Mouse (Mus musculus): ENCODE measurements around the gene Nck2. TPM values are rescaled to one million over a fixed set of nuclear protein-coding genes. Genes with fewer than 3 reads are reported as not detected.

The Nck2 gene
- polyA plus RNA-seq, 1 experiment from 2014 or later, result 47.0 TPM

GRCm38 (mm10) chr1:43471180-43472045 lies 27.0 kb downstream of the Nck2 start:
- no peaks in the 10 kb centered on the region for H3K36me3 ChIP-seq
- H3K9ac ChIP-seq, result no peak overlapping the region
- H3K27me3 ChIP-seq, result no peaks in the 10 kb centered on the region
- 82% methylated on average over 4 of the region's 4 CpGs for WGBS
- no peak overlapping the region for H3K4me2 ChIP-seq
- no peaks in the 10 kb centered on the region for H3K9me3 ChIP-seq
- H3K4me3 ChIP-seq, result no peak overlapping the region
- no peak for ATAC-seq (ENCODE audit: insufficient number of reproducible peaks, insufficient read depth, low FRiP score, low TSS enrichment, low read depth)
- peaks cover 69% of the 10 kb centered on the region for H3K4me1 ChIP-seq
- no peak overlapping the region for H3K27ac ChIP-seq

- Histone ChIP-seq H3K9me3 (no peaks in the 10 kb centered on the region), H3K4me2 (no peak overlapping the region), H3K4me1 (peaks cover 63% of the 10 kb centered on the region), H3K4me3 (no peak overlapping the region), H3K36me3 (no peaks in the 10 kb centered on the region), H3K9ac (no peak overlapping the region), H3K27ac (no peak overlapping the region), H3K27me3 (no peaks in the 10 kb centered on the region)
- 61% methylated on average over 8 of the region's 8 CpGs for WGBS
- no peak for ATAC-seq (ENCODE audit: insufficient number of reproducible peaks, insufficient read depth, low FRiP score, low TSS enrichment, low read depth)
These were observed 27.8 kb downstream of the Nck2 start for GRCm38 (mm10) chr1:43472046-43472649.

DNA sequence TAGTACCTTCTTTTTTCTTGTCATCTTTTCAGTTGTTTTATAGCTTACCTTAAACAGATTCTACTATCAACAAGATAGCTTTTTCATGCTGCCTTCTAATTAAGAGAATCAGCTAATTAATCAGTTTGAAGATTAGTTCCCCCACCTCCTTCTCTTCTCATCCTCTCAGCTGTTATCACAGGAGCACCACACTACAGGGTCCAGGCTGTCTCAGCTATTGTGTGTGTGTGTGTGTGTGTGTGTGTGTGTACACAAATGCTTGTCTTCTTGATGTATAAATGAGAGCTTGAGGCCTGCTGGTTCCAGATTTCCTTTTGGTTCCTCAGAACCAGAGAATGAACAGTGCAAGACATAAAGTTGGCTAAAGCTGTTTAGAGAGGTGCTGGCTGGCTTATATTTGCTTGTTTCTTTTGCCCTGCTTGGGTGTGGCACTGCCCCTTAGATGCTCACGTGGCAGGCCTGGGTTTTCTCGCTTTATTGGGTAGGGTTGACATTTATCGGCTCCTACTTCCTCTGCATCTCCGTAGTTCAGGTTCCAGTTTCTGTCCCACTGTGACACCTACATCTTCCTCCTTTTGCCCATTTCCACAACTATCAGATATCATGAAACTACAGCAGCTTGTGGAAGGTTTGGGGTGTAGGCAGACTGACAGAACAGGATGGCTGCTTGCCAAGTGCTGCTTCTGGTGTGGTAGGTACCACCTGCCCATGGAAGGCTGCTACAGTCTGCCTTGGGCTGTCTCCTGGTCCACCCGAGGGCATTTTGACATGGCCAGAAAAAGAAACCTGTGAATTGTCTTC lies 29.6 kb downstream of the Nck2 start:
- H3K4me3 ChIP-seq, result no peak overlapping the region
- 82% methylated on average over 5 of the region's 5 CpGs for WGBS
- H3K4me1 ChIP-seq, result peaks cover 54% of the 10 kb centered on the region
- H3K4me2 ChIP-seq, result no peak overlapping the region
- no peak overlapping the region for H3K27ac ChIP-seq
- H3K27me3 ChIP-seq, result no peaks in the 10 kb centered on the region
- H3K36me3 ChIP-seq, result no peaks in the 10 kb centered on the region
- no peak for ATAC-seq (ENCODE audit: insufficient number of reproducible peaks, insufficient read depth, low FRiP score, low TSS enrichment, low read depth)
- no peaks in the 10 kb centered on the region for H3K9me3 ChIP-seq
- no peak overlapping the region for H3K9ac ChIP-seq

DNA sequence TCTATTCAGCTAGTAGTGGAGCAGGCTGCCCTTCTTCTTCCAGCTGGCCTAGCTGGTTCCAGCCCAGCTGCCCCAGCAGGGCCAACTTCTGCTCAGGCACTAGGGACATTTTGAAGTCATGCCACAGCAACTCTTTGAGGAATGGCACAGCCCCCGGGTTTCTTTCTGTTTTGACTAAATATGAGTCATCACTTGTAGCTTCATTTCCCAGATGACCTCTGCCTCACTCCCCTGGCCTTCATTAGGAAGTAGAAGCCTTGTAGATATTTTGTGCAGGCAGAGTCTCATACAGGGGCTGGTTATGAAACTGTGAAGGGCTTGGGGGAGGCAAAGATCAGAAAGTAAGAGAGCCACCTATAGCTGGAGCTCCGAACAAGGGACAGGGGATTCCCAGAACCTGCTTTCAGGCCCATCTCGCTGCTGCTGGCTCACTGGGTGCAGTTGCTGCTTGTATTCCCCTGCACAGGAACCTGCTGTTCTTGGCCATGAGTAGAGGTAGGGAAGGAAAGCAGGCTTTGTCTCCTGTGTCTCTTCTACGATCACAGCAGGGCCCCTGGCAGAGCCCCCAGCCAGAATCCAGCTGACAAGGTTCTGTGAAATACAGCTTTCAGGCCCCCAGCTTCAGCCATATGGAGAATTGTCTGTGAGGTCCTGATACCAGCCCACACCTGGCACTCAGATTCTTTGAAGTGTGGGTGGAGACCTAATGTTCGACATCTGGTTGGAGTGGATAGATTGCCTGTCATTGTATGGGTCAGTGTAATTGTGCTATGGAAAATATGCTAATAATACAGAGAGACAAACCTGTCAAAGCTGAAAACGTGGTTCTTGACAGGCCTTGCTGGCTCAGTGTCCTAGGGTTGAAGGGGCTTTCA lies 30.4 kb downstream of the Nck2 start:
- Histone ChIP-seq H3K27ac (no peak overlapping the region), H3K9ac (no peak overlapping the region)
- WGBS, result 67% methylated on average over 6 of the region's 6 CpGs

DNA sequence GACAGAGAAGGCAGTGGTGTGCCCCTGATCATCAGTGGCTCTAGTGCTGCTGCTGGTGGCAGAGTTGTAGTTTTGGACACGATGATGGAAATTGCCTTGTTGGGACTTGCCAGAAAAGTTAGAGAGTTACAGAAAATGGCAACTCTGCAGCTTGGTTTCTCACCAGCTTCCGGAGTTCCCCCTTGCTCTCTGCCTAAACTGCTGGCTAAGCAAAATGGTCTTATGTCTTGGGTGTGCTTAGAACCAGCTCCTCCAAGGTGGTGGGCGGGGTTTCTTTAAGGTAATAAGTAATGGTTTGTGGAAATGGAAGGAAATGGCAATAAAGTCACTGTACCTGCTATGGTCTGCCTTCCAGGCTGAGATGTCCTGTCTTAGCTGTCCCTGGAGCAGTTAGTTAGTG lies 33.6 kb downstream of the Nck2 start:
- Histone ChIP-seq H3K27ac (no peak overlapping the region), H3K9ac (no peak overlapping the region), H3K4me1 (peaks cover 29% of the 10 kb centered on the region), H3K9me3 (no peaks in the 10 kb centered on the region), H3K4me2 (no peak overlapping the region), H3K27me3 (no peaks in the 10 kb centered on the region), H3K4me3 (no peak overlapping the region), H3K36me3 (no peaks in the 10 kb centered on the region)
- 89% methylated on average over 3 of the region's 3 CpGs for WGBS
- ATAC-seq (ENCODE audit: insufficient number of reproducible peaks, insufficient read depth, low FRiP score, low TSS enrichment, low read depth), result no peak

More for the DNA sequence above, 30.4 kb downstream of the Nck2 start:
- Histone ChIP-seq H3K4me3 (no peak overlapping the region), H3K4me1 (peaks cover 46% of the 10 kb centered on the region), H3K36me3 (no peaks in the 10 kb centered on the region), H3K4me2 (no peak overlapping the region), H3K9me3 (no peaks in the 10 kb centered on the region), H3K27me3 (no peaks in the 10 kb centered on the region)
- no peak for ATAC-seq (ENCODE audit: insufficient number of reproducible peaks, insufficient read depth, low FRiP score, low TSS enrichment, low read depth)

GRCm38 (mm10) chr1:43485204-43485603 lies 40.8 kb downstream of the Nck2 start:
- Histone ChIP-seq H3K4me2 (no peak overlapping the region), H3K4me3 (no peak overlapping the region), H3K36me3 (no peaks in the 10 kb centered on the region), H3K27ac (no peak overlapping the region), H3K27me3 (no peaks in the 10 kb centered on the region), H3K9me3 (no peaks in the 10 kb centered on the region), H3K4me1 (peaks cover 22% of the 10 kb centered on the region), H3K9ac (no peak overlapping the region)
- no peak for ATAC-seq (ENCODE audit: insufficient number of reproducible peaks, insufficient read depth, low FRiP score, low TSS enrichment, low read depth)
- 91% methylated on average over 9 of the region's 9 CpGs for WGBS

DNA sequence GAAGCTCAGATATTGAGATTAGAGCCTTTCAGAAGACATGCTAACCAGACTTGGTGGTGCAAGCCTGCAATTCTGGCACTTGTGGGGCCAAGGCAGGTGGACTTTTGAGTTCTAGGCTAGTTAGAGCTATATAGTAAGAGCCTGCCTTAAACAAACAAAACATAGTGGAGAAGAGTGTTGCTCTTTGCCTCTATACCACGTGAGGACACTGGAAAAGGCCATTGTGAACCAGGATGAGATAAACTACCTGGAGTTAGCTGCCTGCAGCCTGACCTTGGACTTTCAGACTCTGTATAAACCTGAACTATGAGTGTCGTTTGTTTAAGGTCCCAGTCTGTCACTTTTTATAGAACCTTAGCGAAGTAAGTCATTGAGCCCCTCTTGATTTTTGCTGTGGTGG lies 42.1 kb downstream of the Nck2 start:
- Histone ChIP-seq H3K9ac (no peak overlapping the region), H3K9me3 (no peaks in the 10 kb centered on the region), H3K36me3 (no peaks in the 10 kb centered on the region), H3K4me1 (peaks cover 23% of the 10 kb centered on the region), H3K27ac (no peak overlapping the region), H3K4me3 (no peak overlapping the region), H3K27me3 (no peaks in the 10 kb centered on the region), H3K4me2 (no peak overlapping the region)
- 86% methylated on average over 3 of the region's 3 CpGs for WGBS
- ATAC-seq (ENCODE audit: insufficient number of reproducible peaks, insufficient read depth, low FRiP score, low TSS enrichment, low read depth), result no peak

DNA sequence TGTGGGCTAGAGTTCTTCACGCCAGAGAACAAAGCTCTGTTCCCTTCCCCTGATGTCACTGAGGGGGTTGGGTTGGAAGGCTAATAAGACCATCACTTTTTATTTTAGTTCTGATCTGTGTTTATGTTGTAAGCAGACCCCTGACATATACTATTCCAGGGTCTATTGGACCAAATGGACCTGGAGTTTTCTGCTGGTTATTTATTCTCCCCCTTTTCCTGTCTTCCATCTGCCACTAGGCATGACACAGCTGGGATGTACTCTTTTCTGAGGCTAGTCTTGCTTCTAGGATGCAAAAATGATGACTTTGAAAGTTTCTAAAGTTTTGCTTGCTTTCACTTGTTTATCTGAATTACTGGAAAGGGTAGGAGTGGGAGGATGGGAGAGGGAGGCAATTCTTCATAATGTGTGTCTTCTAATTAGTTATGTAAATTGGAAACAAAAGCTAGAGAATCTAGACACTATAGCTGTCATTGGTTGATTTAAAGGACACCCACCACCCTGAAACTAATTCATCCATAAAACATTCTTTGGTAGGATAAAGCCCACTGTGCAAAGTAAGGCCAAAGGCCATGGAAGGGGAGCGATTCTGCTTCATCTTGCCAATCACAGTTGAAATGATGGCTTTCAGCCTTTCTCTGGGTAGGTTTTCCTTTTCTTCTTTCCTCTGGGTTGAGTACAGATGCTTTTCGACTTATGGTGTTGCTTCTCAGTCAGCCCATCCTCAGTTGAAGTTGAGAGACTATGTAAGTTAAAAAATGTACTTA lies 42.8 kb downstream of the Nck2 start:
- H3K4me1 ChIP-seq, result peaks cover 29% of the 10 kb centered on the region
- no peak overlapping the region for H3K4me3 ChIP-seq
- H3K36me3 ChIP-seq, result no peaks in the 10 kb centered on the region
- H3K4me2 ChIP-seq, result no peak overlapping the region
- no peak overlapping the region for H3K27ac ChIP-seq
- ATAC-seq (ENCODE audit: insufficient number of reproducible peaks, insufficient read depth, low FRiP score, low TSS enrichment, low read depth), result no peak
- WGBS, result 76% methylated on average over 3 of the region's 3 CpGs
- no peaks in the 10 kb centered on the region for H3K9me3 ChIP-seq
- no peak overlapping the region for H3K9ac ChIP-seq
- no peaks in the 10 kb centered on the region for H3K27me3 ChIP-seq

DNA sequence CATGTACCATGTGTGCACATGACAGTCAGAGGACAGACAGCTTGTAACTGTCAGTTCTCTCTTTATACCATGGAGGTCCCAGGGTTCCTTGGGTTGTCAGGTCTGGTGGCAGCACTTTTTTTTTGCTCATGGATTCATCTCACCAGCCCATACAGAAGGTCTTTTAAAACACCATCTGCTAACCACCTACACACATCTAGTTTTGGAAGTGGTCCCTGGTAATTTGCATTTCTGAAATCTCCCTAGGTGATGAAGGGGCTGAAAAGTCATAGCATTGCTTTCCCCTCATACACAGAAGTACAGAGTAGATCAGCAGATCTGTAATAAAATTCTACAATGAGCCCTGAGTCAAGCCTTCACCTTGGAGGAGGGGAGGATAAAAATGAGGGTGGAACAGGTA lies 44.9 kb downstream of the Nck2 start:
- Histone ChIP-seq H3K9me3 (no peaks in the 10 kb centered on the region), H3K27me3 (no peaks in the 10 kb centered on the region), H3K4me2 (no peak overlapping the region), H3K9ac (no peak overlapping the region), H3K4me3 (no peak overlapping the region), H3K36me3 (no peaks in the 10 kb centered on the region), H3K4me1 (peaks cover 31% of the 10 kb centered on the region), H3K27ac (no peak overlapping the region)
- ATAC-seq (ENCODE audit: insufficient number of reproducible peaks, insufficient read depth, low FRiP score, low TSS enrichment, low read depth), result no peak

GRCm38 (mm10) chr1:43491506-43492269 lies 47.3 kb downstream of the Nck2 start:
- 0 out of 2 replicates have a peak overlapping the region, but pooled peaks have one; percentile 3 for H3K9ac ChIP-seq
- H3K27ac ChIP-seq, result no peak overlapping the region
- no peak overlapping the region for H3K4me2 ChIP-seq
- 94% methylated on average over 8 of the region's 8 CpGs for WGBS
- peaks cover 33% of the 10 kb centered on the region for H3K4me1 ChIP-seq
- no peaks in the 10 kb centered on the region for H3K27me3 ChIP-seq
- ATAC-seq (ENCODE audit: insufficient number of reproducible peaks, insufficient read depth, low FRiP score, low TSS enrichment, low read depth), result no peak
- H3K4me3 ChIP-seq, result no peak overlapping the region
- no peaks in the 10 kb centered on the region for H3K9me3 ChIP-seq
- no peaks in the 10 kb centered on the region for H3K36me3 ChIP-seq

Data from embryonic facial prominence, embryonic 13.5 days (tissue).